Mouse (Mus musculus) left cerebral cortex, postnatal 4 days (tissue): ENCODE data around the gene Crispld2. TPM values are rescaled to one million over a fixed set of nuclear protein-coding genes. Genes with fewer than 3 reads are reported as not detected.

Experiments used
- total RNA-seq, 2 experiments: library from RNA; stranded (reverse); gene quantifications; 2 replicates each; pipeline ENCODE4 v1.2.3; 2021

Gene Crispld2
- total RNA-seq, 2 experiments from 2014 or later = 1.7 to 1.8 TPM

Other genes starting within 250 kb of the Crispld2 start
- gene Tldc1, start 214.0 kb upstream of the Crispld2 start, total RNA-seq = 10 to 100 TPM; 15.0 to 16.7 TPM
- gene Cotl1, start 151.9 kb upstream of the Crispld2 start, total RNA-seq = 100 to 1,000 TPM; 208 to 215 TPM
- 10 to 100 TPM in 1 of 2 experiments, 1 to 10 TPM in 1; 8.9 to 11.8 TPM for gene Klhl36, start 130.2 kb upstream of the Crispld2 start, total RNA-seq
- 100 to 1,000 TPM; 150 to 152 TPM for gene Usp10, start 82.1 kb upstream of the Crispld2 start, total RNA-seq
- 10 to 100 TPM in 1 of 2 experiments, 1 to 10 TPM in 1; 6.5 to 12.8 TPM for gene Gm20388, start 81.6 kb upstream of the Crispld2 start, total RNA-seq
- 10 to 100 TPM; 27.7 TPM for gene Zdhhc7, start 109.0 kb downstream of the Crispld2 start, total RNA-seq
- 10 to 100 TPM; 74.9 to 76.5 TPM for gene 6430548M08Rik, start 121.7 kb downstream of the Crispld2 start, total RNA-seq
- gene Fam92b, start 185.0 kb downstream of the Crispld2 start, total RNA-seq = not detected
- 10 to 100 TPM; 57.4 to 59.3 TPM for gene Gse1, start 236.0 kb downstream of the Crispld2 start, total RNA-seq